Mouse (Mus musculus): ENCODE measurements around the gene Eef2. TPM values are rescaled to one million over a fixed set of nuclear protein-coding genes. Genes with fewer than 3 reads are reported as not detected.

The Eef2 gene
- polyA plus RNA-seq, 1 experiment = 1,295 TPM

GRCm38 (mm10) chr10:81197305-81197704 is 20.9 kb downstream of the Eef2 start:
- Histone ChIP-seq H3K27me3 (replicated peaks) (peaks cover 68% of the 10 kb centered on the region), H3K36me3 (replicated peaks; ENCODE audit: low read length) (no peaks in the 10 kb centered on the region), H3K9me3 (no peaks in the 10 kb centered on the region), H3K4me1 (peaks cover 53% of the 10 kb centered on the region), H3K4me3 (replicated peaks) (no peak overlapping the region)
- TF ChIP-seq FLI1 (IDR thresholded peaks at IDR 0.05; ENCODE audit: low read length) (no peak), GATA1 (IDR thresholded peaks at IDR 0.05; ENCODE audit: borderline replicate concordance, low read length) (no peak)

- H3K27me3 ChIP-seq (replicated peaks) = peaks cover 68% of the 10 kb centered on the region
Measured at GRCm38 (mm10) chr10:81198230-81198629, 21.8 kb downstream of the Eef2 start.

GRCm38 (mm10) chr10:81198990-81199389 is 22.6 kb downstream of the Eef2 start:
- no peaks in the 10 kb centered on the region for H3K9me3 ChIP-seq
- peaks cover 69% of the 10 kb centered on the region for H3K27me3 ChIP-seq (replicated peaks)
- no peak overlapping the region for H3K4me3 ChIP-seq (replicated peaks)
- H3K4me1 ChIP-seq = peaks cover 52% of the 10 kb centered on the region
- TF ChIP-seq FLI1 (IDR thresholded peaks at IDR 0.05; ENCODE audit: low read length) = no peak
- no peak for TF ChIP-seq GATA1 (IDR thresholded peaks at IDR 0.05; ENCODE audit: borderline replicate concordance, low read length)
- no peaks in the 10 kb centered on the region for H3K36me3 ChIP-seq (replicated peaks; ENCODE audit: low read length)

More at GRCm38 (mm10) chr10:81198230-81198629, 21.8 kb downstream of the Eef2 start:
- no peak overlapping the region for H3K4me3 ChIP-seq (replicated peaks)
- H3K36me3 ChIP-seq (replicated peaks; ENCODE audit: low read length) = no peaks in the 10 kb centered on the region
- TF ChIP-seq GATA1 (IDR thresholded peaks at IDR 0.05; ENCODE audit: borderline replicate concordance, low read length) (no peak), FLI1 (IDR thresholded peaks at IDR 0.05; ENCODE audit: low read length) (no peak)
- peaks cover 50% of the 10 kb centered on the region for H3K4me1 ChIP-seq
- no peaks in the 10 kb centered on the region for H3K9me3 ChIP-seq

GRCm38 (mm10) chr10:81200141-81200540 is 23.7 kb downstream of the Eef2 start:
- H3K36me3 ChIP-seq (replicated peaks; ENCODE audit: low read length) = no peaks in the 10 kb centered on the region
- peaks cover 68% of the 10 kb centered on the region for H3K27me3 ChIP-seq (replicated peaks)
- H3K9me3 ChIP-seq = no peaks in the 10 kb centered on the region
- TF ChIP-seq FLI1 (IDR thresholded peaks at IDR 0.05; ENCODE audit: low read length) = no peak
- no peak for TF ChIP-seq GATA1 (IDR thresholded peaks at IDR 0.05; ENCODE audit: borderline replicate concordance, low read length)
- H3K4me1 ChIP-seq = peaks cover 45% of the 10 kb centered on the region
- H3K4me3 ChIP-seq (replicated peaks) = no peak overlapping the region

GRCm38 (mm10) chr10:81200605-81201287 is 24.3 kb downstream of the Eef2 start:
- peaks cover 40% of the 10 kb centered on the region for H3K4me1 ChIP-seq
- H3K4me3 ChIP-seq (replicated peaks) = peak overlapping the region; percentile 30
- no peaks in the 10 kb centered on the region for H3K9me3 ChIP-seq
- TF ChIP-seq FLI1 (IDR thresholded peaks at IDR 0.05; ENCODE audit: low read length) (no peak), GATA1 (IDR thresholded peaks at IDR 0.05; ENCODE audit: borderline replicate concordance, low read length) (no peak)
- H3K36me3 ChIP-seq (replicated peaks; ENCODE audit: low read length) = no peaks in the 10 kb centered on the region
- peaks cover 68% of the 10 kb centered on the region for H3K27me3 ChIP-seq (replicated peaks)

GRCm38 (mm10) chr10:81201807-81202758 is 25.7 kb downstream of the Eef2 start, which contains the start of gene Nmrk2:
Gene Nmrk2 (minus strand): TSS chr10:81202051.
- H3K9me3 ChIP-seq = no peaks in the 10 kb centered on the region
- H3K36me3 ChIP-seq (replicated peaks; ENCODE audit: low read length) = no peaks in the 10 kb centered on the region
- peaks cover 40% of the 10 kb centered on the region for H3K4me1 ChIP-seq
- peaks cover 67% of the 10 kb centered on the region for H3K27me3 ChIP-seq (replicated peaks)
- TF ChIP-seq GATA1 (IDR thresholded peaks at IDR 0.05; ENCODE audit: borderline replicate concordance, low read length) = no peak
- TF ChIP-seq FLI1 (IDR thresholded peaks at IDR 0.05; ENCODE audit: low read length) = no peak
- H3K4me3 ChIP-seq (replicated peaks) = peak within 1 kb of the TSS; percentile 30

- Histone ChIP-seq H3K9me3 (no peaks in the 10 kb centered on the region), H3K4me1 (peaks cover 40% of the 10 kb centered on the region), H3K4me3 (replicated peaks) (no peak overlapping the region), H3K36me3 (replicated peaks; ENCODE audit: low read length) (no peaks in the 10 kb centered on the region), H3K27me3 (replicated peaks) (peaks cover 72% of the 10 kb centered on the region)
- TF ChIP-seq GATA1 (IDR thresholded peaks at IDR 0.05; ENCODE audit: borderline replicate concordance, low read length) = no peak
- TF ChIP-seq FLI1 (IDR thresholded peaks at IDR 0.05; ENCODE audit: low read length) = no peak
Measured at GRCm38 (mm10) chr10:81202978-81203720, 26.7 kb downstream of the Eef2 start.

GRCm38 (mm10) chr10:81204137-81204536 is 27.7 kb downstream of the Eef2 start:
- peaks cover 40% of the 10 kb centered on the region for H3K4me1 ChIP-seq
- peaks cover 73% of the 10 kb centered on the region for H3K27me3 ChIP-seq (replicated peaks)
- no peaks in the 10 kb centered on the region for H3K9me3 ChIP-seq
- H3K36me3 ChIP-seq (replicated peaks; ENCODE audit: low read length) = no peaks in the 10 kb centered on the region
- no peak overlapping the region for H3K4me3 ChIP-seq (replicated peaks)
- TF ChIP-seq GATA1 (IDR thresholded peaks at IDR 0.05; ENCODE audit: borderline replicate concordance, low read length) = no peak
- no peak for TF ChIP-seq FLI1 (IDR thresholded peaks at IDR 0.05; ENCODE audit: low read length)

GRCm38 (mm10) chr10:81210154-81210553 is 33.7 kb downstream of the Eef2 start:
- Histone ChIP-seq H3K36me3 (replicated peaks; ENCODE audit: low read length) (no peaks in the 10 kb centered on the region), H3K4me3 (replicated peaks) (peak overlapping the region; percentile 48), H3K4me1 (peaks cover 11% of the 10 kb centered on the region), H3K27me3 (replicated peaks) (peaks cover 67% of the 10 kb centered on the region), H3K9me3 (peaks cover 27% of the 10 kb centered on the region)
- no peak for TF ChIP-seq GATA1 (IDR thresholded peaks at IDR 0.05; ENCODE audit: borderline replicate concordance, low read length)
- TF ChIP-seq FLI1 (IDR thresholded peaks at IDR 0.05; ENCODE audit: low read length) = no peak
